Mouse (Mus musculus): ENCODE measurements around the gene Alg1. TPM values are rescaled to one million over a fixed set of nuclear protein-coding genes. Genes with fewer than 3 reads are reported as not detected.

Alg1 gene
- polyA plus RNA-seq, 1 experiment = not detected

GRCm38 (mm10) chr16:5203668-5204433, 29.6 kb upstream of the Alg1 start, which contains the start of gene Nagpa:
Gene Nagpa, minus strand, starts transcription at chr16:5204012.
- TF ChIP-seq CTCF (IDR thresholded peaks at IDR 0.05; ENCODE audit: insufficient read depth, low read depth, low read length) (no peak), POLR2A (IDR thresholded peaks at IDR 0.05; ENCODE audit: insufficient read depth, low read depth, low read length) (no peak; the same call in 1 of the 2 replicates)
- no peak within 1 kb of the TSS for H3K27ac ChIP-seq (ENCODE audit: insufficient read depth, low read depth, low read length)
- WGBS = 3% methylated on average over 40 of the region's 40 CpGs
- peak within 1 kb of the TSS; percentile 72 for H3K4me3 ChIP-seq (ENCODE audit: insufficient read depth, low read depth, low read length)
- no peaks in the 10 kb centered on the region for H3K4me1 ChIP-seq (ENCODE audit: control insufficient read depth, insufficient read depth, low read length)

GRCm38 (mm10) chr16:5205431-5205970, 27.9 kb upstream of the Alg1 start:
- no peak for TF ChIP-seq POLR2A (IDR thresholded peaks at IDR 0.05; ENCODE audit: insufficient read depth, low read depth, low read length)
- TF ChIP-seq CTCF (IDR thresholded peaks at IDR 0.05; ENCODE audit: insufficient read depth, low read depth, low read length) = no peak
- Histone ChIP-seq H3K4me3 (ENCODE audit: insufficient read depth, low read depth, low read length) (no peak overlapping the region), H3K4me1 (ENCODE audit: control insufficient read depth, insufficient read depth, low read length) (no peaks in the 10 kb centered on the region), H3K27ac (ENCODE audit: insufficient read depth, low read depth, low read length) (no peak overlapping the region)
- 84% methylated on average over 5 of the region's 5 CpGs for WGBS

GRCm38 (mm10) chr16:5206051-5206450, 27.4 kb upstream of the Alg1 start:
- 76% methylated on average over 5 of the region's 5 CpGs for WGBS

GRCm38 (mm10) chr16:5210365-5210764, 23.1 kb upstream of the Alg1 start:
- 75% methylated on average over 2 of the region's 2 CpGs for WGBS
- Histone ChIP-seq H3K4me1 (ENCODE audit: control insufficient read depth, insufficient read depth, low read length) (no peaks in the 10 kb centered on the region), H3K4me3 (ENCODE audit: insufficient read depth, low read depth, low read length) (no peak overlapping the region), H3K27ac (ENCODE audit: insufficient read depth, low read depth, low read length) (no peak overlapping the region)
- TF ChIP-seq CTCF (IDR thresholded peaks at IDR 0.05; ENCODE audit: insufficient read depth, low read depth, low read length) = no peak

More at GRCm38 (mm10) chr16:5206051-5206450, 27.4 kb upstream of the Alg1 start:
- H3K27ac ChIP-seq (ENCODE audit: insufficient read depth, low read depth, low read length) = no peak overlapping the region
- no peak for TF ChIP-seq CTCF (IDR thresholded peaks at IDR 0.05; ENCODE audit: insufficient read depth, low read depth, low read length)
- TF ChIP-seq POLR2A (IDR thresholded peaks at IDR 0.05; ENCODE audit: insufficient read depth, low read depth, low read length) = no peak
- H3K4me3 ChIP-seq (ENCODE audit: insufficient read depth, low read depth, low read length) = no peak overlapping the region
- no peaks in the 10 kb centered on the region for H3K4me1 ChIP-seq (ENCODE audit: control insufficient read depth, insufficient read depth, low read length)

GRCm38 (mm10) chr16:5212150-5212549, 21.3 kb upstream of the Alg1 start:
- H3K27ac ChIP-seq (ENCODE audit: insufficient read depth, low read depth, low read length) = no peak overlapping the region
- 89% methylated on average over 3 of the region's 3 CpGs for WGBS
- no peaks in the 10 kb centered on the region for H3K4me1 ChIP-seq (ENCODE audit: control insufficient read depth, insufficient read depth, low read length)
- no peak for TF ChIP-seq CTCF (IDR thresholded peaks at IDR 0.05; ENCODE audit: insufficient read depth, low read depth, low read length)
- no peak for TF ChIP-seq POLR2A (IDR thresholded peaks at IDR 0.05; ENCODE audit: insufficient read depth, low read depth, low read length)
- no peak overlapping the region for H3K4me3 ChIP-seq (ENCODE audit: insufficient read depth, low read depth, low read length)

GRCm38 (mm10) chr16:5214126-5214525, 19.3 kb upstream of the Alg1 start:
- no peak for TF ChIP-seq POLR2A (IDR thresholded peaks at IDR 0.05; ENCODE audit: insufficient read depth, low read depth, low read length)
- no peak for TF ChIP-seq CTCF (IDR thresholded peaks at IDR 0.05; ENCODE audit: insufficient read depth, low read depth, low read length)
- H3K27ac ChIP-seq (ENCODE audit: insufficient read depth, low read depth, low read length) = no peak overlapping the region
- H3K4me1 ChIP-seq (ENCODE audit: control insufficient read depth, insufficient read depth, low read length) = no peaks in the 10 kb centered on the region
- WGBS = 91% methylated on average over 2 of the region's 2 CpGs
- H3K4me3 ChIP-seq (ENCODE audit: insufficient read depth, low read depth, low read length) = no peak overlapping the region

- TF ChIP-seq CTCF (IDR thresholded peaks at IDR 0.05; ENCODE audit: insufficient read depth, low read depth, low read length) = no peak
- no peak for TF ChIP-seq POLR2A (IDR thresholded peaks at IDR 0.05; ENCODE audit: insufficient read depth, low read depth, low read length)
- Histone ChIP-seq H3K27ac (ENCODE audit: insufficient read depth, low read depth, low read length) (no peak overlapping the region), H3K4me3 (ENCODE audit: insufficient read depth, low read depth, low read length) (no peak overlapping the region), H3K4me1 (ENCODE audit: control insufficient read depth, insufficient read depth, low read length) (no peaks in the 10 kb centered on the region)
- 68% methylated on average over 6 of the region's 6 CpGs for WGBS
Observed at GRCm38 (mm10) chr16:5216686-5217085, 16.7 kb upstream of the Alg1 start.

GRCm38 (mm10) chr16:5217341-5218133, 15.9 kb upstream of the Alg1 start:
- WGBS = 39% methylated on average over 5 of the region's 5 CpGs
- no peak overlapping the region for H3K27ac ChIP-seq (ENCODE audit: insufficient read depth, low read depth, low read length)
- no peak for TF ChIP-seq POLR2A (IDR thresholded peaks at IDR 0.05; ENCODE audit: insufficient read depth, low read depth, low read length)
- no peak for TF ChIP-seq CTCF (IDR thresholded peaks at IDR 0.05; ENCODE audit: insufficient read depth, low read depth, low read length)
- H3K4me1 ChIP-seq (ENCODE audit: control insufficient read depth, insufficient read depth, low read length) = no peaks in the 10 kb centered on the region
- no peak overlapping the region for H3K4me3 ChIP-seq (ENCODE audit: insufficient read depth, low read depth, low read length)

- H3K4me3 ChIP-seq (ENCODE audit: insufficient read depth, low read depth, low read length) = no peak overlapping the region
Observed at GRCm38 (mm10) chr16:5221403-5221802, 12.0 kb upstream of the Alg1 start.

More at GRCm38 (mm10) chr16:5221403-5221802, 12.0 kb upstream of the Alg1 start:
- H3K4me1 ChIP-seq (ENCODE audit: control insufficient read depth, insufficient read depth, low read length) = no peaks in the 10 kb centered on the region
- no peak overlapping the region for H3K27ac ChIP-seq (ENCODE audit: insufficient read depth, low read depth, low read length)
- 40% methylated on average over 4 of the region's 4 CpGs for WGBS
- TF ChIP-seq POLR2A (IDR thresholded peaks at IDR 0.05; ENCODE audit: insufficient read depth, low read depth, low read length) (no peak), CTCF (IDR thresholded peaks at IDR 0.05; ENCODE audit: insufficient read depth, low read depth, low read length) (no peak)
